Mouse (Mus musculus): ENCODE results near the gene Cdca5.

The Cdca5 gene

DNA sequence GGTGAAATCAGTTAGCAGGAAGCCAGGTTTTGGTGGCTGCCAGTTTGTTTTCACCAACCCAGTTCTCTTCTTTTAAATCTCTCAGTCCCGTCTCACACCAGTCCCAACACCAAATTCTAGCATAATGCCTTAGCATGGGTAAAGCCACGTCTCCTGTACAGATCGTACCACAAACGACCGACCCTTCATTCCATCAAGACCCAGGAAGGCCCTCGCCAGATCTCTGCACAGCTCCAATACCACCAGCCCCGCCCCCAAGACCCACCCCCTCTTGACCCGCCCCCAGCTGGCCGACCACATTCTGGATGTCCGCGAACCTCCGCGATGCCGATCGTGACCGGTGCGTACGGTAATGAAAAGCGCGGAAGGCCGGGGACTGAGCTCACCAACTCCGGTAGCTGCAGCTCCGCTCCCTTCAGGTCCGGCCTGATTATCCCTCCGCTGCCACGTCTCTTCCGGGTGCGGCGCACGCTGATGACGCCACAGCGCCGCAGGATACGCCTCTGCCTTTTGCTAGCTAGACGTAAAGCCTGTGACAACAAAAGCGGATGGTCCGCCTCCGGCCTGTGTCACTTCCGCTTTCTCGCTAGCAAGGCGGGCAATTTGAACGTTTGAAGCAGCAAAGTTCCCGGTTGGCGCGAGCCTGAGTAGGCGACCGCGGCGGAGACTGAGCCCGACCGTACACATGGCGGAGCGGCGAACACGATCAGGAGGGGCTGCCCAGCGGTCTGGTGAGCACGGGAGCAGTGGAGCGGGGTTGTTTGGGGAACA is at the start of gene Cdca5, which contains the start of gene Zfpl1:
Cdca5 (plus strand) TSS at position 506 of the 771 bp plus-strand sequence.
Zfpl1 (minus strand) TSS at position 479 of the 771 bp plus-strand sequence.
- peak; percentile 98 for DNase-seq (ENCODE audit: inconsistent ontology term)

DNA sequence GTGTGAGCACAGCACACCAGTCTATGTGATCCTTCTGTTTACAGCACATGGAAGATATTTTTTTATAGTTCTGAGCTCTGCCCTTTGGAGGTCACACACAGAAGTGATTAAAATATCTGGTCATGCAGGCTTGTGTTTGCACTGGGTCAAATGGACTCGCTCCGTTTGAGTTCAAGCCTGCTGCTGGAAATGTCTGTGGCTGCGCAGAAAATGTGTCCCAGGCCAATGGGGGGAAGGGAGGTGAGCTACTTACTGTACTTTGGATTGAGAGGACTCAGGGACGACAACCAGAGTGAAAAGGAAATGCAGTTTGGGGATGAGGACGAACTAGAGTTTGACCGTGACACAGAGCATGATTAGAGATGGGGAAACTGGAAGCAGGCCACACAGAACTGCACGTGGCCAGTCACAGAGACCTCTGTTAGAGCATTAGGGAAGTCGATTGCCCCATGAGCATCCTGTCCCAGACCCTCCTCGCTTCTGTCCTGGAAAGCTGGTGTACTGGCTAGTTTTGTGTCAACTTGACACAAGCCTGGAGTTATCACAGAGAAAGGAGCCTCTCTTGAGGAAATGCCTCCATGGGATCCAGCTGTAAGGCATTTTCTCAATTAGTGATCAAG is 48.7 kb upstream of the Cdca5 start:
- DNase-seq (ENCODE audit: inconsistent ontology term) = no peak

DNA sequence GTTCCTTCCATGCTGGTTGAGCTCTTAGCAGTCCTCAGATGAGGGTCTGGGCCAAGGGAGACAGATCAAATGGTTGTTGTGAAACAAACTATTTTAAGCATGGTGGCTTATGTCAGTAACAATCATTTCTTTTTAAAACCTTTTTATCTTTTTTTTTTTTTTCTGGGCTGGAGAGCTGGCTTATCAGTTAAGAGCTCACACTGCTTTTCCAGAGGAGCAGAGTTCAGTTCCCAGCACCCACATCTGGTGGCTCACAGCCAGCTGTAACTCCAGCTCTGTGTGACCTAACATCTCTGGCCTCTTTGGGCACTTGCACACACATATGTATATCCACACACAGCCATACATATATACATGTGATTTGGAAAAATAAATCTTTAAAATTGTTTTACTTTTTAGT is 47.1 kb upstream of the Cdca5 start:
- DNase-seq (ENCODE audit: inconsistent ontology term) = no peak

DNA sequence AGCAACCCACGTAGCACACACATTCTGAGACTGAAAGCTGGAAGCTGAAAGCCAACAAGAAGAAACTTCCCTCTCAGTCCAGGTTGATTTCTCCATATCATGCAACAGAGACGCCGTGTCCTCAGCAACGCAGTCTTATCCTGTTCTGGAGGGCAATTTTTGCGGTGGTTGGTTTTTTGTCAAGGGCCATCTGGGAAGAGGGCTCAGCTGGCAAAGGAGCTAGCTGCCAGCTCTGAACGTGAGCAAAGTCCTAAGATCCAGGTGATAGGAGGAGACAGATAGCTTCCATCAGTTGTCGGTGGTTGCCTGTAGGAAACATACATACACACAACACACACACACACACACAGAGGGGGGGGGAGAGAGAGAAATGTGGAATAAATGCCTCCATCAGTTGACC is 46.5 kb upstream of the Cdca5 start:
- DNase-seq (ENCODE audit: inconsistent ontology term) = no peak

- no peak for DNase-seq (ENCODE audit: inconsistent ontology term)
These were observed 44.8 kb upstream of the Cdca5 start for GRCm38 (mm10) chr19:6040002-6040401.

- DNase-seq (ENCODE audit: inconsistent ontology term) = no peak
These were observed 42.5 kb upstream of the Cdca5 start for GRCm38 (mm10) chr19:6042293-6042692.

GRCm38 (mm10) chr19:6044102-6044501 is 40.7 kb upstream of the Cdca5 start:
- peak; percentile 44 for DNase-seq (ENCODE audit: inconsistent ontology term)

DNA sequence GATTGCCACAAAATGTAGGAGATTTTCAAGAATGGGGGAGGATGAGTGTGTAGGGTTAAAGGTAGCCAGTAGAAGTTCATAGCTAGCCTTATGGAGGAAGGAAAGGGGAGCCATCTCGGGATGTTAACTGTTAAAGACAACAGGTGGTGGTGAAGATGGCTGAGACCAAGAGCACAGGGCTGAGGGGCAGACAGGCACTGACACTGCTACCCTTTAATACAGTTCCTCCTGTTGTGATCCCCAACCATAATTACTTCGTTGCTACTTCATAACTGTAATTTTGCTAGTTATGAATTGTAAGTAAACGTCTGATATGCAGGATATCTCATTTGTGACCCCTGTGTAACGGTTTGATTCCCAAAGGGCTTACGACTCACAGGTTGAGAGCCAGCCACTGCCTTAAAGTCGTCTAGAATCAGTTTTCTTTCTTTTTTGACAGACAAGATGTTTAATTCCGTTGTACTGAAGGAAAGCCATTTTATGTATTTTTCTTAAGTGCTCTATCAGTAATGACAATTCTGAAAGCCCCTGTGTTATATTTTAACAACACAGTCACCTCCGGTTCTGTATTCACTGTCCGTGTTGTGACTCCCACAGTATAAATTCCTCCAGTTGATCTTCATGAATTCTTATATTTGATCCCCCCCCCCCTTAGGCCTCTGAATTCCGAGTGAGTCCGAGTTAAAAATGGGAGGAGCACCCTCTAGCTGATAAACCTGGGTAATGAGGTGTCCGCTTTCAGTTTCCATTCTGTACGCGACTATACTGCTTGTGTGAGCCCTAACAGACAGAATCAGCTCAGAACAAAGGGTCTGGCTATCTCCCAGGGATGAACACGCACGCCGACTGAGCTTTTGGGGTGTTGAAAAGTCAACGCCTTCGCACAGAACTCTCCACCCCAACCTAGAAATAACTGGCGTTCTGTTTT is 39.2 kb upstream of the Cdca5 start:
- DNase-seq (ENCODE audit: inconsistent ontology term) = no peak

GRCm38 (mm10) chr19:6046294-6047153 is 38.3 kb upstream of the Cdca5 start, which contains the start of gene Syvn1:
Gene Syvn1, plus strand, starts transcription at chr19:6046576.
- peak; percentile 95 for DNase-seq (ENCODE audit: inconsistent ontology term)

DNA sequence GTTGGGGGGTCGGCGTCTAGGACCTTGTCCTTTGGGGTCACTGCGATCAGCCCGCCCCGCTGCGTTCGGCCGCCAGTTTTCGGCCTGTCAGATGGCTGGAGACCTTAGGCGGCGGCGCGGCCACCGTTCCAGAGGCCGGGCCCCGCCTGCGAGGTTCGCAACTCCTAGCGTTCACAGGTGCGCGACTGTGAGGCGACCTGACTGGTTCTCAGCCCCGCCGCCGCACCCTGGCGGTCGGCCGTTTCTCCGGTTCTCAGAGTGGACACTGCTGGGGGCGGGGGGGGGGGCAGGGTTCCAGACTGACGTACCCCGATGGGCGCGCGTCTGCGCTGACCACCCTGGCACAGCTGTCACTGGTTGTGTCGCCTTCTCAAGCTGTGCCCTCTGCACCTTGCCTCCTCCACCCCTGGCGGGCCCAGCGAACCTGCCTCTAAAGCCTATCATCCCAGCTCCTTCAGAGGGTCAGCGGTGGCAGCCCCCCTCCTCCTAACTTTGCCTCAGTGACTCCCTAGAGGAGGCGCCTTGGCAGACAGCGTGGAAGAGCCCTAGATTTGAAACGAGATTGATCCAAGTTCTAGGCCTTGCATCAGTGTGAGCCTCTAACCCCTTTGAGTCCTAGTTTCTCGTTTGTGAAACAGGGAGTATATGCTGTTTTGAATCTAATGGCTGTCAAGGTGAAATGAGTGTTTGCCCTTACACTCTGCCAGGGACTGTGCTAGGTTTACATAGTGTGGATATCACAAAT is 37.5 kb upstream of the Cdca5 start:
- no peak for DNase-seq (ENCODE audit: inconsistent ontology term)

DNA sequence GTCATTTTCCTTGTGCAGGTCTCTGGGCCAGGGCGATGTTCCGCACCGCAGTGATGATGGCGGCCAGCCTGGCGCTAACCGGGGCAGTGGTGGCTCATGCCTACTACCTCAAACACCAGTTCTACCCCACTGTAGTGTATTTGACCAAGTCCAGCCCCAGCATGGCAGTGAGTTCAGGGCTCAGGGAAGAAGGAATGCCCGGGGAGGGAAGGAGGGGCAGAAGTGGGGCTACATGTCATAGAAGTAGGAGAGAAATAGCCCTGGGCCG is 37.0 kb upstream of the Cdca5 start:
- no peak for DNase-seq (ENCODE audit: inconsistent ontology term)

GRCm38 (mm10) chr19:6048681-6049410 is 35.9 kb upstream of the Cdca5 start:
- no peak for DNase-seq (ENCODE audit: inconsistent ontology term)

DNA sequence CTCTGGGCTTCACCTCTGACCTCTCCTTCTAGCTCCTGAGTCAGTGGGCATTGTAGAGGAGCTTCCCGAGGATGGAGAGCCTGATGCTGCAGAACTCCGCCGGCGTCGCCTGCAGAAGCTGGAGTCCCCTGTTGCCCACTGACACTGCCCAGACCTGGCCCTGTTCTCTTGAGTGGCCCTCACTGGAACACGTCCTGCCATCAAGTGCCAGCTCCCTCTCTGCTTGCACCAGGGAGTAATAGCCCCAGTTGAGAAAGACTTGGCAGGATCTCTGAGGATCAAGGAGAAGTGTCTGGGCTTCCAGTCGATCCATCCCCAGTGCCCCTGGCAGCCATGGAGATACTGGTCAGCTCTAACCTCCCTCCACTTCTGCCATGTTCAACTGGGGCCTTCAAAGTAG is 32.3 kb upstream of the Cdca5 start:
- DNase-seq (ENCODE audit: inconsistent ontology term) = no peak

DNA sequence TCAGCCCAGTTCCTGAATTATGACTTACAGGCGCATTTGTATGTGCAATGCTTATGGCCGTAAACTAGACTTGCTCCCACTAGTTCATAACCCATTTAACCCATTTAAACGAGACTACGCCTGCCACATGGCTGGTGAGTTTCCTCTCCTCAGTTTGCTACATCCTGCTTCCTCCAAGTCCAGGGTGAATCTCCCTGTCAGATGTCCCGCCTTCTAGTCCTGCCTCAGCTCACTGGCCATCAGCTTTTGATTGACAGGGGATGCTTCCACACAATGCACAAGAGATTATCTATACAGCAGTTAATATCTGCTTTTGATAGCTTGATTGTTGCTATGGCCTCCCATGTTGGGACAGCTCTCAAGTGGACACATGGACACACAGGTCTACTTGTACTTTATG is 30.5 kb upstream of the Cdca5 start:
- no peak for DNase-seq (ENCODE audit: inconsistent ontology term)

- DNase-seq (ENCODE audit: inconsistent ontology term) = no peak
These were observed 28.1 kb upstream of the Cdca5 start for GRCm38 (mm10) chr19:6056696-6057095.

DNA sequence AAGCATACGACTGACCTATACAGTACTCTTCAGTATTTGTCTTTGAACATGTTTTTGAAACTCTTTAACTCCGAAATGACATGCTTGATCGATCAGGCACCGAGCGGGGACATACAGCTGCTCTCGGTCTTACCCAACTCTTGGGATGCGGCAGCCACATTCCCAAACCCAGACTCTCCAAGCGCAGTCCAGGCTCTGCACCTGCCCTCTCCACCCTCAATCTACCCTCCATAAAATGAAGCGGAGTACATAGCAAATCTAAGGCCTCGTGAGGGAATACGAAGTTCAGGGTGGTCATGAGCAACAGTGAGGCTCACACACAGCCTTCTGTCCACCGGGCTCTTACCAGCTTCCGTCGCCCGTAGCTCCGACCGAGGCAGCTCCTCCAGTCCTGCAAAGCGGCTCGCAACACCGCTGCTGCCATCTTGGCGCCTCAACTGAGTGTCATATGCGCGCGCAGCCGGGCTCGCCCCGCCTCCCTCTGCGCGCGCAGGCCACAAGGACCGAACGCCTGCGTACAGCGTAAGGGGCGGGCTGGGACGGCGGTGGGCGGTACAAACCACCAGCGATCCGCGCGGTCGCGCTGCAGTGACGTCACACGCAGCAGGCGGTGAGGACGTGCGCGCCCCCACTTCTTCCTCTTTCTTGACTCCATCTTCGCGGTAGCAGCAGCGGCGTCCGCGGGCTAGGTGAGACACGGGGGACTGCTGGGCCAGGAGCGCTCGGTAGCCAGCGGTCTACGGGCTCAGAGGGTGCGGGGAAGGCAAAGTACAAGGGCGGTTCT is 27.3 kb upstream of the Cdca5 start, which contains the start of the genes Mrpl49 and Fau:
Mrpl49 (minus strand) TSS at position 473 of the 784 bp plus-strand sequence.
Fau (plus strand) TSS at position 532 of the 784 bp plus-strand sequence.
- DNase-seq (ENCODE audit: inconsistent ontology term) = peak; percentile 98

GRCm38 (mm10) chr19:6058513-6058912 is 26.3 kb upstream of the Cdca5 start:
- no peak for DNase-seq (ENCODE audit: inconsistent ontology term)

DNA sequence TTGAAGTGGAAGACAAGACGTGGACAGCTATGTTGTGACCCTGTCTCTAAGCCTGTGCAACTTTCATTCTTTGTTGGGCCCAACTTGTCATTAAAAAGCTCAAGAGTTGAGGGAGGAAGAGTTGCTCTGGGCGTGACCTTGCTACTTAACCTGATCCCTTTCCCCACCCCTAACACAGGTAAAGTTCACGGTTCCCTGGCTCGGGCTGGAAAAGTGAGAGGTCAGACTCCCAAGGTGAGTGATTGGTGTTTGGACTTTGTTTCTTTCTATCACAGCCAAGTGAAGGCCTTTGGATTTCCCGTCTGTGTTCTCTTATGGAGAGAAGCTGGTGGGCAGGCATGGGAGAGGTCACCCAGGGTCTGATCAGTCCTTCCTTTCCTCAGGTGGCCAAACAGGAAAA is 25.8 kb upstream of the Cdca5 start:
- DNase-seq (ENCODE audit: inconsistent ontology term) = no peak

DNA sequence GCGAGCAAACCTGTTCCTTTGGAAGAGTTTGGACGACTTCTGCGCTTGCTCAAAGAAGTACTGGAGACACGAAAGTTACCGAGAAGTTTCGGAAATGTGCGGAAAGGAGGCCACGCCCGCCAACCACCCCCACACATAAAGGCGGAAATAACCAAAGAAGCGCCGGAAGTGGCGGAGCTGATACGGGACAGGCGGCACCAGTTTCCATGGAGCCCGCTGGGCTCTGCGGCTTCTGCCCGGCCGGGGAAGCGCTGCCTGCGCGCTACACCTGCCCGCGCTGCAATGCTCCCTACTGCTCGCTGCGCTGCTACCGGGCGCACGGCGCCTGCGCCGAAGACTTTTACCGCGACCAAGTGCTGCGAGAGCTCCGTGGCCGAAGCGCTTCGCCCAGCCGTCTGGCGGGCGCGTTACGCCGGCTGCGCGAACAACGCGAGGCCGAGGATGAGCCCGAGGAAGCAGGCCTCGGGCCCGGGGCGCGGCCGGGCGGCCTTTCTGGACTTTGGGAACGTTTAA is 23.7 kb upstream of the Cdca5 start, which contains the start of gene Znhit2:
Znhit2 (plus strand) TSS at position 172 of the 513 bp plus-strand sequence.
- peak; percentile 95 for DNase-seq (ENCODE audit: inconsistent ontology term)
